Mouse (Mus musculus) T-cell, adult 66 days (primary cell): ENCODE data around the gene Pak7. TPM values are rescaled to one million over a fixed set of nuclear protein-coding genes. Genes with fewer than 3 reads are reported as not detected.

Experiments
- total RNA-seq, 2 experiments: library from RNA; stranded (reverse); gene quantifications; 3 replicates in 1 of 2; 4 replicates in 1 of 2; pipeline ENCODE4 v1.2.4; 2023

Pak7 gene
- total RNA-seq = not detected

DNA sequence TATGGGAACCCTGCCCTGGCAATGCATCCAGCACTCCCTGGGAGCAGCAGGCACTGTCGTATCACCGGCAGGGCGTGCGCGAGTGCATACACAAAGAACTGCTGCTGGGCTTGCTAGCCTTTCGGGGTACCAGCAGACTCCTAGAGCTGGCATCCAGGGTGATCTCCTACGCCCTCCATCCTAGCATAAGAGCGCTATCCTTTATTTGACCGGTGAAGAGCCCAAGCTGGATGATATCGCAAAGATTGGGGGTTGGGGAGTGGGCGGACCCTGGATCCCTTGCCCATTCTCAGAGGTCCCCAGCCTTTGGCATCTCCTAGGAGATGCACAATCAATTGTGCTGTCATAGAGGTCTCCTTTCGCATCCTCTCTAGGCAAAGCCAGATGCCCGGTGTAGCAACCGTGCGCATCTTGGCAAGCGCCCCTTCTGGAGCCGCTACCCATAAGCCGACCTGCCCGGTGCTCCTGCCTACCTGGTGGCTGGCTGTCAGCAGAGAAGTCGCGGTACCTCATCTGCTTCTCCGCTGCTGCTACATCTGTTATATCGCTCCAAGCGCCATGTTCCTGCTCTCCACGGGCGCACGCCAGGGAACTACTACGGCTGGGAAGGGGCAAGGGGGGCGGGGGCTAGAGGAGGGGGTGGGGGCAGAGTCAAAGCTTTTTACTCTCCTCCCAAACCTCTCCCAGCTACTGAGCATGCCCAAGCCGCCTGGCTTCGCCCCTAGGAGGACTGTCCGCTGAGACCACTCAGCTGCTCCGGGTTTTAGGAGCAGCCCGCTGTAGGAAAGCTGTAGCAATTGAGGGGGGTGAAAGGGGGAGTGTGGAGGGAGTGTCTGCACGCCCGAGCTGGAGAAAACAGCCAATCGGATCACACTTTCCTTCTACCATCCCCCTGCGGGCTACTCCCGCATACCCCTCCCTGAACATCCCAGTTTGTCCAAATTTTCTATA, at the start of gene Pak7:
TSS of gene Pak7 (minus strand) at position 787 of the 951 bp plus-strand sequence.

GRCm38 (mm10) chr2:136051688-136052289, 336.0 kb downstream of the Pak7 start, which contains the start of gene Lamp5:
Gene Lamp5, plus strand, starts transcription at chr2:136052239.

Other genes with a start within 250 kb of the Pak7 start
- not detected for gene Ankef1, start 113.9 kb upstream of the Pak7 start, total RNA-seq